27 mouse cellular contexts compared by ENCODE assay signal in the genomic region with DNA sequence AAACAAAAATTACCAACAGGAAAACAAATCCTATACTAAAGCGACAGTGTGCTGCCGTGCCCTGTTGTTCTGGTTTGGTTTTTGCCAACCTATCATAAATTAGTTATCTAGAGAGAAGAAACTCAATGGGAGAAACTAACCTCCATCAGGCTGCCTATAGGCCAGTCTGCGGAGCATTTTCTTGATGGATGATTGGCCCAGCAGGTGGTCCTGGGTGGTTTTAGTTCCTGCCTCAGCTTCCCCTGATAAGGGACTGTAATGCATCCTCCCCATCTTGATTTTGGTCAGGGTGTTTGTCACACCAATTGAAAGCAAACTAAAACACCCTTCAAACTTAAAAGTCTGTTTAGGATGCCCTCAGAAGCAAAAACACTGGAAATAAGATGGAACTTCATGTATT.
DNase-seq lines count a peak whose midpoint lies in the region; ATAC-seq and TF ChIP-seq lines count a peak whose summit lies in the region.
"Had no signal": no experiment of that assay in that cellular context is flagged by ENCODE, and none has a peak within 500 bp of the region (broad histone marks: within the 10 kb centered on the region; RNA-seq: fewer than 3 reads in every experiment).

No protein-coding gene starts in this region.

- no peak for TF ChIP-seq EP300 in MEL (IDR thresholded peaks at IDR 0.05; ENCODE audit: low read depth in 1 of 2, low read length in 2 of 2)

- no peaks in the 10 kb centered on the region; the same call in 1 of the 2 replicates for H3K79me2 ChIP-seq in MEL (ENCODE audit: control insufficient read depth, insufficient read depth, low read length, poor library complexity)

- peaks cover 90% of the 10 kb centered on the region for H3K4me1 ChIP-seq in E14TG2a.4 (replicated peaks; ENCODE audit: low read depth, low read length)
- H3K4me1 ChIP-seq in MEL (ENCODE audit: control insufficient read depth in 1 of 2, insufficient read depth in 2 of 2, low read length in 2 of 2) = peaks cover 38 to 53% of the 10 kb centered on the region in 2 experiments
- H3K4me1 ChIP-seq: embryonic facial prominence, embryonic 13.5 days; embryonic facial prominence, embryonic 15.5 days had no signal

- DNase-seq in ES-CJ7 (ENCODE audit: low read depth, low spot score) (peak; percentile 58), MEL (ENCODE audit: low read depth, low spot score) (no peak), ZHBTc4 (ENCODE audit: low read depth, low spot score) (peak; percentile 32)
- no peak for DNase-seq in urinary bladder, postnatal 10 days (ENCODE audit: low spot score)
- DNase-seq in layer of hippocampus, adult 8-10 months (ENCODE audit: low spot score in 2 of 2) = no peak
- DNase-seq: adrenal gland, postnatal 10 days; adrenal gland, postnatal 25 days; B cell, adult 2 months; cerebellum, adult 11 months; cerebellum, adult 18-20 months; cerebellum, adult 8-10 months; cerebellum, adult 9-11 months; cerebellum, postnatal 14 days; cerebellum, postnatal 36 days; embryo, embryonic 11 days had no signal

- H3K27me3 ChIP-seq in E14TG2a.4 (ENCODE audit: insufficient read depth, low read length) (no peaks in the 10 kb centered on the region), MEL (ENCODE audit: control insufficient read depth in 1 of 2, insufficient read depth in 2 of 2, low read length in 2 of 2) (no peaks in the 10 kb centered on the region)
- H3K27me3 ChIP-seq: CH12.LX; embryonic facial prominence, embryonic 13.5 days; embryonic facial prominence, embryonic 15.5 days; forebrain, embryonic 12.5 days had no signal

- TF ChIP-seq POLR2A in MEL (IDR thresholded peaks at IDR 0.05; ENCODE audit: control insufficient read depth in 1 of 2, insufficient read depth in 1 of 2, low read depth in 1 of 2, low read length in 2 of 2, poor library complexity in 1 of 2) = no peak

- H3K9me3 ChIP-seq in E14TG2a.4 (ENCODE audit: low read length) = no peaks in the 10 kb centered on the region
- no peaks in the 10 kb centered on the region for H3K9me3 ChIP-seq in MEL (replicated peaks; ENCODE audit: insufficient read depth, low read length)
- H3K9me3 ChIP-seq: embryonic facial prominence, embryonic 13.5 days; embryonic facial prominence, embryonic 15.5 days; forebrain, embryonic 10.5 days; forebrain, embryonic 12.5 days had no signal

- H3K4me3 ChIP-seq in E14TG2a.4 (replicated peaks; ENCODE audit: low read length) = peak overlapping the region; percentile 69
- H3K4me3 ChIP-seq in MEL (ENCODE audit: control insufficient read depth in 1 of 2, insufficient read depth in 1 of 2, low read depth in 2 of 2, low read length in 2 of 2) = no peak overlapping the region
- H3K4me3 ChIP-seq: embryonic facial prominence, embryonic 13.5 days; embryonic facial prominence, embryonic 15.5 days; erythroblast, embryonic 14.5 days; forebrain, embryonic 10.5 days; forebrain, embryonic 12.5 days had no signal

- TF ChIP-seq RAD21 in MEL (IDR thresholded peaks at IDR 0.05; ENCODE audit: low read depth, low read length) = no peak

- H3K36me3 ChIP-seq in E14TG2a.4 (ENCODE audit: insufficient read depth, low read length) (peaks cover 48% of the 10 kb centered on the region), MEL (ENCODE audit: control insufficient read depth in 1 of 2, insufficient read depth in 2 of 2, low read length in 2 of 2) (peaks cover 15 to 61% of the 10 kb centered on the region in 2 experiments)
- H3K36me3 ChIP-seq: embryonic facial prominence, embryonic 13.5 days; embryonic facial prominence, embryonic 15.5 days; forebrain, embryonic 10.5 days; forebrain, embryonic 12.5 days; G1E had no signal

- H3K9ac ChIP-seq in MEL (ENCODE audit: control insufficient read depth, low read depth, low read length, poor library complexity, severe bottlenecking) = peak overlapping the region; percentile 42; the same call in 1 of the 2 replicates
- H3K9ac ChIP-seq: embryonic facial prominence, embryonic 13.5 days; embryonic facial prominence, embryonic 15.5 days; forebrain, embryonic 12.5 days had no signal

- TF ChIP-seq CTCF in E14TG2a.4 (conservative IDR thresholded peaks at IDR 0.05; ENCODE audit: low read length) = no peak
- TF ChIP-seq CTCF in MEL (IDR thresholded peaks at IDR 0.05 in 2 of 3, conservative IDR thresholded peaks at IDR 0.05 in 1 of 3; ENCODE audit: control insufficient read depth in 1 of 3, insufficient read depth in 1 of 3, low read depth in 2 of 3, low read length in 3 of 3, poor library complexity in 1 of 3, severe bottlenecking in 1 of 3) = no peak

- H3K27ac ChIP-seq in MEL (ENCODE audit: control insufficient read depth, low read depth, low read length) = peak overlapping the region; percentile 92
- H3K27ac ChIP-seq: embryonic facial prominence, embryonic 13.5 days; embryonic facial prominence, embryonic 15.5 days; forebrain, embryonic 10.5 days; forebrain, embryonic 12.5 days had no signal

- no peak for ATAC-seq in inflammation-experienced regulatory T-cells, adult 6 months
- ATAC-seq: CD4-positive, CD25-positive, alpha-beta regulatory T cell, adult 4 months; forebrain, embryonic 14.5 days; forebrain, embryonic 16.5 days had no signal

TF ChIP-seq in MEL, 35 proteins besides CTCF, POLR2A, EP300 and RAD21:
- no peak for TF ChIP-seq GATA1 (IDR thresholded peaks at IDR 0.05; ENCODE audit: low read depth, low read length)
- TF ChIP-seq RCOR1 (IDR thresholded peaks at IDR 0.05; ENCODE audit: low read depth, low read length) = no peak
- TF ChIP-seq KAT2A (conservative IDR thresholded peaks at IDR 0.05; ENCODE audit: low read depth, low read length) = no peak
- no peak for TF ChIP-seq SIN3A (IDR thresholded peaks at IDR 0.05; ENCODE audit: low read length)
- no peak for TF ChIP-seq USF1 (IDR thresholded peaks at IDR 0.05; ENCODE audit: low read depth, low read length)
- no peak for TF ChIP-seq USF2 (IDR thresholded peaks at IDR 0.05; ENCODE audit: borderline replicate concordance in 1 of 2, insufficient read depth in 1 of 2, low read depth in 1 of 2, low read length in 2 of 2)
- no peak for TF ChIP-seq UBTF (IDR thresholded peaks at IDR 0.05; ENCODE audit: borderline replicate concordance, insufficient read depth, low read depth, low read length)
- TF ChIP-seq CHD2 (IDR thresholded peaks at IDR 0.05; ENCODE audit: low read length) = no peak
- no peak for TF ChIP-seq MEF2A (IDR thresholded peaks at IDR 0.05; ENCODE audit: extremely low read depth, insufficient replicate concordance, low read depth, low read length, poor library complexity, severe bottlenecking)
- no peak for TF ChIP-seq CHD1 (IDR thresholded peaks at IDR 0.05; ENCODE audit: low read depth, low read length)
- TF ChIP-seq TBP (IDR thresholded peaks at IDR 0.05; ENCODE audit: low read depth, low read length) = no peak
- no peak for TF ChIP-seq MAZ (IDR thresholded peaks at IDR 0.05; ENCODE audit: low read depth, low read length)
- TF ChIP-seq HCFC1 (IDR thresholded peaks at IDR 0.05; ENCODE audit: low read depth, low read length) = no peak
- TF ChIP-seq E2F4 (IDR thresholded peaks at IDR 0.05; ENCODE audit: borderline replicate concordance, low read depth, low read length) = no peak
- TF ChIP-seq TCF12 (IDR thresholded peaks at IDR 0.05; ENCODE audit: low read depth, low read length) = no peak
- no peak for TF ChIP-seq NRF1 (IDR thresholded peaks at IDR 0.05; ENCODE audit: insufficient read depth, low read depth, low read length, poor library complexity, severe bottlenecking)
- no peak for TF ChIP-seq POLR2AphosphoS5 (IDR thresholded peaks at IDR 0.05; ENCODE audit: borderline replicate concordance, low read depth, low read length)
- TF ChIP-seq JUND (IDR thresholded peaks at IDR 0.05; ENCODE audit: low read depth, low read length) = no peak
- no peak for TF ChIP-seq ZC3H11A (IDR thresholded peaks at IDR 0.05; ENCODE audit: low read depth, low read length)
- TF ChIP-seq ZMIZ1 (IDR thresholded peaks at IDR 0.05; ENCODE audit: low read depth, low read length) = no peak

Comparison
In these comparisons a context has a peak if more than half of its experiments do, and no peak if none do; other contexts are left out.
1. DNase-seq: peak in ES-CJ7 (single experiment) and ZHBTc4 (single experiment); none in MEL (single experiment), urinary bladder, postnatal 10 days (single experiment) and layer of hippocampus, adult 8-10 months (0 of 2).